Comparison of ENCODE assay signal across 25 mouse cellular contexts in genomic region chr10:107216756-107217155, GRCm38 (mm10). TPM values are rescaled to one million over a fixed set of nuclear protein-coding genes. Genes with fewer than 3 reads are reported as not detected.
"Had no signal": no experiment of that assay in that cellular context is flagged by ENCODE, and none has a peak within 500 bp of the region (broad histone marks: within the 10 kb centered on the region; RNA-seq: fewer than 3 reads in every experiment).

No protein-coding gene starts in this region.

- H3K27ac ChIP-seq: embryonic facial prominence, embryonic 10.5 days; embryonic facial prominence, embryonic 12.5 days; embryonic facial prominence, embryonic 13.5 days; embryonic facial prominence, embryonic 15.5 days; forebrain, embryonic 10.5 days; forebrain, embryonic 12.5 days; forebrain, embryonic 13.5 days; forebrain, embryonic 15.5 days; gastrocnemius, adult 2 months; heart, adult 2 months; heart, embryonic 10.5 days had no signal

- H3K27me3 ChIP-seq: embryonic facial prominence, embryonic 12.5 days; embryonic facial prominence, embryonic 13.5 days; embryonic facial prominence, embryonic 15.5 days; forebrain, embryonic 12.5 days; forebrain, embryonic 13.5 days; forebrain, embryonic 15.5 days had no signal

- DNase-seq: cerebellum, adult 9-11 months; cerebellum, postnatal 10 days; cerebellum, postnatal 14 days; cerebellum, postnatal 25 days; cerebellum, postnatal 36 days; embryo, embryonic 11 days; forebrain, postnatal 0 days; gastrocnemius, adult 2 months; gastrocnemius, postnatal 10 days; gastrocnemius, postnatal 14 days; gastrocnemius, postnatal 25 days; gastrocnemius, postnatal 36 days; heart, adult 11 months; heart, adult 18-20 months; heart, adult 2 months had no signal

- H3K4me3 ChIP-seq: embryonic facial prominence, embryonic 10.5 days; embryonic facial prominence, embryonic 12.5 days; embryonic facial prominence, embryonic 13.5 days; embryonic facial prominence, embryonic 15.5 days; erythroblast, embryonic 14.5 days; forebrain, embryonic 10.5 days; forebrain, embryonic 12.5 days; forebrain, embryonic 13.5 days; forebrain, embryonic 15.5 days; gastrocnemius, adult 2 months; heart, adult 2 months; heart, embryonic 10.5 days had no signal

- H3K4me1 ChIP-seq: embryonic facial prominence, embryonic 10.5 days; embryonic facial prominence, embryonic 12.5 days; embryonic facial prominence, embryonic 13.5 days; embryonic facial prominence, embryonic 15.5 days; forebrain, embryonic 10.5 days; forebrain, embryonic 12.5 days; forebrain, embryonic 13.5 days; forebrain, embryonic 15.5 days; heart, embryonic 10.5 days had no signal

RNA-seq across cellular contexts. Expression of gene Lin7a, which starts 54.7 kb away (rescaled TPM):
- polyA plus RNA-seq: erythroblast, embryonic 14.5 days had no signal
